Mouse (Mus musculus) spleen, adult 2 months (tissue): ENCODE data around the gene Osbp2.

Experiments used
- CTCF ChIP-seq: fragments of 200-500 bp; IDR thresholded peaks from 2 replicates; pipeline ENCODE4 v1.5.1; 2011; ENCODE audit warnings: mild to moderate bottlenecking, inconsistent platforms; ENCODE audit not compliant: insufficient read depth, insufficient read length, insufficient replicate concordance; ENCODE audit errors: extremely low read depth
- POLR2A ChIP-seq: fragments of 200-500 bp; IDR thresholded peaks from 2 replicates; pipeline ENCODE4 v1.6.1; 2011; ENCODE audit warnings: low read depth, low read length, inconsistent platforms

DNA sequence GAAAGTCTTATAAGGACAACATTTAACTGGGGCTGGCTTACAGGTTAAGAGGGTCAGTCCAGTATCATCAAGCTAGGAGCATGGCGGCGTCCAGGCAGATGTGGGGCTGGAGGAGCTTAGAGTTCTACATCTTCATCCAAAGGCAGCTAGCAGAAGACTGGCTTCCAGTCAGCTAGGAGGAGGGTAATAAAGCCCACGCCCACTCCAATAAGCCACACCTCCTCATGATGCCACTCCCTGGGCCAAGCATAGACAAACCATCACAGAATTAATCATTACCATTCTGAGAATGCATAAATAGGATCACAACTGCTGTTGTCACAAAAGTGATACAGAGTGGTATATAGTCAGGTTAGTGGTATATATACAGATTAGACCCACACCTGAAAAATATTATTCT lies 73.8 kb downstream of the Osbp2 start:
- TF ChIP-seq CTCF: no peak
- no peak for TF ChIP-seq POLR2A
